Mouse (Mus musculus): ENCODE data around the gene Mrpl52.

The Mrpl52 gene

DNA sequence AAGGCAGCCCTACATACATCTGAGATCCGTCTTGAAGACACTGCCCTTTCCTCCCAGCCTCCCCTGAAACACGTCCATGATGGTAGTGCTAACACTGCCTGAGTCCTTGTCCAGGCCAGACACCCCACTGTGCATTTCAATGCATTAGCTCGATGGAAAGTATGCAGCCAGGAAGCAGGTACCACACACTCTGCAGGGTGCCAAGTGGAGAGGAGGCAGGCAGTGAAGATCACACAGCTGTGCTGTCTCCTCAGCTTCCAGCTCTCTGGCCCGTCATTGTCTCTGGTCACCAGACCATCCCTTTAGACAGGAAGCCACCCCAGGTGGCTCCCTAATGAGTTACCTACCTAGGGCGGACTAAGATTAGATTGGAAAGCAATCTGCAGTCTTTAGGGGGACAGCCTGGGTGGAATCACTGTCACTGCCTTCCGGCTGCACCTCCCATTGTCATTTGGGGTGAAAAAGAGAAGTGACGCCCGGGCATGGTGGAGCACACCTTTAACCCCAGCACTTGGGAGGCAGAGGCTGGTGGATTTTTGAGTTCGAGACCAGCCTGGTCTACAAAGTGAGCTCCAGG, 14.6 kb upstream of the Mrpl52 start:
- no peak for DNase-seq

DNA sequence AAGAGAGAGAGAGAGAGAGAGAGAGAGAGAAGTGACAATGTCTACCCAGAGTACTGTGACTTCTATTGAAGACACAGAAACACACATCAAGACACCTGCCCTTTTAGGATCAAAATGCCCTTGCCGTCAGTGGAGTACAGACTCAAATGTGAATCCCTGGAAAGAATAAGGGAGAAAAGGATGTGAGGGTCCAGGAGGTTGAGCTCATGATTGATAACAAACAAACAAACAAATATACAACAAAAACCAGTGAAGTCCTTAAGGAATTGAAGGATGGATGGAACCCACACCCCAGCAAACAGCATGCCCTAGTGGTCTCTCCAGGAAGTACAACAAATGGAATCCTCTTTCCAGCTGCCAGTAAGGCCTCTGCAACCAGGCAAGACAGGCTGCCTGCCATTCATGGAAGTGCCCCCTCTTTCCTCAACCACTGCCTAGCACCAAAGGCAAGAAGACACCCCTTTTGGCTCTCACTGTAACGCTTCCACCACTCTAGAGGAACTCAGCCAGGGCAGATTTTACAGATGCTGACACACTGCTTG, 14.0 kb upstream of the Mrpl52 start:
- DNase-seq = peak; percentile 67 to 78

DNA sequence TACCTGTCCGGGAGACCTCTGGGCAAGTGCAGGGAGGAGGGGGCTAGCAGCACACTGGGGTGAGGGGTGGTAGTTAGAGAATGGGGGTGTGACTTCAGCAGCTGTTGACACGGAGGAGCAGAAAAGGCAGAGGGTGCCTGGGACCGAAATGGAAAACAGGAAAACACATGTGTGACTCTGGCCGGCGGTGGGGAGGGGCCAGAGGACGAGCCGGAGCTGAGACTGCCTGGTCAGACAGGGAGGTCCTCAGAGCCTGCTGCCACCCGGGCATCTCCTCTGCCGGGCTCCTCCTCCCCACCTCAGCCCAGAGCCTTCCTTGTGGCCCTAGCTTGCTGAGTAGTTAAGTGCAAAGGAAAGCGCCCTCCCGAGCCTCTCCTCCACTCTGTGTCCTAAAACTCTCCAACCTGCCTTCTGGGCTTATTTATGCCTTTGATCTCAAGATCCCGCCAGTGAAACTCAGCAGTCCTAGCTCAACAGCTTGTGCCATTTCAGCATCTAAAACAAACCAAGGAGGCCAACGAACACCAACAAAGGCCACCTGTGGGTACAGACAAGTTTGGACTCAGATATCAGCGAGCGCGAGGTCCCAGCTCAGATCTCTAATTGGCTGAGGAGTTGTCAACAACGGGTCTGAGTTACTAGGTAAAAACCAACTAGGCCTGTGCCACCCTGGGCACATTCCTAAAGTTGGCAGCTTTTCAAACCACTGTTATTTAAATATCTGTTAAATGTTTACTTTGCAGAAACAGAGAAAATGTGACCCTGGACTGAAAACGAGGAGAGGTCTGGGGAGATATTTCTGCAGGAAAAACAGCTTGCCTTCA, 12.6 kb upstream of the Mrpl52 start:
- DNase-seq = peak; percentile 67 to 84

DNA sequence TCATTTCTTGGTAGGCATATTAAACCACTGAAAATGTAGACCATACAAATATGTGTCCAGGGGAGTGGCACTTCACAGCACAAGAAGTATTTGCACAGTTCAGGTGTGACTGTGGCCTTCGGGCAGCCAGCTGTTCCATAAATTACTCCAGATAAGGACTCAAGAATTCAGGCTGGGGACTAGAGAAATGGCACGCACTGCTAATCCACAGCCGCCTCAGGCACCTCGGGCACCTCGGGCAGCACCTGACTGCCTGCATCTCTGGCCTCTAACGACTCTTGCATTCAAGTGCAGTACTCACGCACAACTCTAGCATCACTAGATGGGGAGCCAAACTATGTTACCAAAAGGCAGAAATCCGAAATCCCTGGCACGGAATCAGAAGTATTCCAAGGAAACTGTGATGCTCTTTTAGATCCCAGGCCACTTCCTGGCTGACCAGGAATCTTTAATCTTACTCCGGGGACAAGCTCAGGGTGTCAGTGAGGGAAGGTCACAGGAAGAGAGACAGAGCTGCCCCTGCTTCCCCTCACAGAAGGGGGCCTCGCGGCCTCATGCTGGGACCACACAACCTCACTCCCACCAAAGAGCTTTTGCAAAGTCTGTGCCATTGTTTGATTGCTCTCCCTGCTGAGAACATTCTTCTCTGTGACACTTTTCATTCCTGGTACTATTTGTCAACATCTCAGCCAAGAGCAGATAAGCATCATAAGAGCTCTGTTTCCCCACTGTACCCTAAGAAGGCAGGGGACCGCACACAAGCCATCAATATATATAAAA, 11.3 kb upstream of the Mrpl52 start:
- peak in 1 of 2 experiments; percentile 39 for DNase-seq

DNA sequence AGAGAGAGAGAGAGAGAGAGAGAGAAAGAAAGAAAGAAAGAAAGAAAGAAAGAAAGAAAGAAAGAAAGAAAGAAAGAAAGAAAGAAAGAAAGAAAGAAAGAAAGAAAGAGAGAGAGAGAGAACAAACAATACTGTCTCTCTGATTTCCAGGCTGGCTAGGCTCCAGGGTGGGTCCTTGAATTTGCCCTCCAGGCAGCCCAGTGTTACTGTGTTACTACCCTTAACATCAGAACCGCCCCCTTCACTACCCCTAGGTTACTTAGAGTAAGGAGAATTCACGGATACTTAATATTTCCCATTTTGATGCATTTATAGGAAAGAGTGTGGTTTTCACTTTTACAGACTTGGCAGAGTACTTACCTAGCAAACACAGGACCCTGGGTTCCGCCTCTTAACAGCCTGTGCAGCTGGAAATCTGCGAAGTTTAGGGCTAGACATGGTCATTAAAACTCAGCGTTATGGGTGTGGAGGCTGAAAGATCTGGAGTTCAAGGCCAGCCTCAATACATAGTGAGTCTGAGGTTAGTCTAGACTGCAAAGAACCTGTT, 10.4 kb upstream of the Mrpl52 start:
- no peak for DNase-seq

DNA sequence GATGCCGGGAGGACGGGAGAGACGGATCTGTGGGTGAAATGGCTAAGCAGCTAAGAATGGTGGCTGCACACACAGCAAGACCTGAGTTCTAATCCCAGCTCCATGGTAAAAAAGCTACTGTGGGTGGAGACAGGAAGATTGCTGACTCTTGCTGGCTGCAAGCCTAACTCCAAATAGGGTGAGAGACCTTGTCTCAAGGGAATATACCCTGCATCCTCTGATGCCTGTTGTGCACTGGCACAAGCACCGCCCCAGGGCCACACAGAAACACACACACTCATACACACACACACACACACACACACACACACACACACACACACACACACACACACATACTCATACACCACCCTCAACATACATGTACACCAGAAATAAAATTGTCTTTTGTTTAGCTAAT, 9.9 kb upstream of the Mrpl52 start:
- no peak for DNase-seq

DNA sequence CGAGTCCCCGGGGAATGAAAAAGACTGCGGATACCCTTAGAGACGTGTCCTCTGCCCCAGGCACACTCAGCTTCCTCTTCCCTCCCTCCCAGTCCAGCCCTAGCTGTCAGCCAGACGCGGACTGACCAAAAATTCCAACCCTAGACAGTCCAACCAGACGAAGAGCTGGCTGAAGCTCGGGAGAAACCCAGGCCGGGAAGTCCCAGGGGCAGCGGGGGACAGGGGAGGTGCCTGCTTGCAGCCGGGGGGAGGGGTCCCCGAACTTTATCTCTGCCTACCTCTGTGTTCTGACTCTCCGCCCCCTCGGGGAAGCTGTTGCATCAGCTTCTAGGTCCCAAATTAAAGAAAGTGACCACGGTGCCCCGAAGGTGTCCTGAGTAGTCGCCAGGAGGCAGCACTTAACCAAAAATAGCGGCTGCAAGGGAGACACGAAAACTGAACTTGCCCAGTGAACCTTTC, 9.1 kb upstream of the Mrpl52 start, which contains the start of gene Slc7a7:
TSS of gene Slc7a7 (minus strand) at position 158 of the 459 bp plus-strand sequence.
- peak; percentile 45 to 54 for DNase-seq

DNA sequence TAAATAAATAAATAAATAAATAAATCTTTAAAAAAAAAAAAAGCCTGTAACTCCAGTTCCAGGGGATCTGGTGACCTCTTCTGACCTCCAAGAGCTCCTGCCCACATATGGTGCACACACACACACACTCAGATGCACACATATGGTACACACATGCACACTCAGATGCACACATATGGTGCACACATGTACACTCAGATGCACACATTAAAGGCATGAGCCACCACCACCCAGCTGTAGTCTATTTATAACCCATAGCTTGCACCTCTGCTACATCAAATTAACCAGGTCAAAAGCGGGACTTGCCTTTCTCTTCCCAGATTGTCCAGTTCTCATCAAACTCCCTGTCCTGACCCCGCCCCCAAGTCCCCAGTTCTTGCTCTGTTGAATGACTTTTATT, 5.7 kb upstream of the Mrpl52 start:
- DNase-seq = no peak

DNA sequence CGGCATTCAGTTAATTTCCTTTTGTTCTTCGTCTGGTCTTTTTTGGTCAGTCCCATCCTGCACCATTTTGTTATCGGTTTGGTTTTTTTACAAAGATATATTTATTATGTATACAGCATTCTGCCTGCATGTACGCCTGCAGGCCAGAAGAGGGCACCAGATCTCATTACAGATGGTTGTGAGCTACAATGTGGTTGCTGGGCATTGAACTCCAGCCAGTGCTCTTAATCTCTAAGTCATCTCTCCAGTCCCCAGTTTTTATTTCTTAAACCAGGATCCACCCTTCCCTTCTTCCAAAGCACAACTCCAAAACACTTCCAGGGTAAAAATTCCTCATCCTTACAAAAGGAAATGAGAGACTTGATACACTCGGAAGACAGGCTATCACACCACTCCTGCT, 3.3 kb upstream of the Mrpl52 start:
- DNase-seq = peak in 1 of 2 experiments; percentile 46

DNA sequence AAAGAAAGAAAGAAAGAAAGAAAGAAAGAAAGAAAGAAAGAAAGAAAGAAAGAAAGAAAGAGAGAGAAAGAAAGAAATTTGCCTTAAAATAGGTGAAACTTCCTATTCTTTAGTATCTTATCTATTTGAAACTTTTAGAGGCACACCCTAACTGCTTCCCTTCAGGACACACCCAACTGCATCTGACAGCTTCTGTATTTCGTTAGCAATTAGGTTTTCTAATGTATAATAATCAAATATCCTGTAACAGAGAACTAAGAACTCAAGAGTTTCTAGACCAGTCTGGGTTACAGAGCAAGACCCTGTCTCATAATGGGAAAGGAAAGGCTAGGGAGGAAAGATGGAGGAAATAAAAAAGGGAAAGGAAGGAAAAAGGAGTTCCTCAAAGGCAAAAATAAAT, 2.1 kb upstream of the Mrpl52 start:
- DNase-seq = no peak

DNA sequence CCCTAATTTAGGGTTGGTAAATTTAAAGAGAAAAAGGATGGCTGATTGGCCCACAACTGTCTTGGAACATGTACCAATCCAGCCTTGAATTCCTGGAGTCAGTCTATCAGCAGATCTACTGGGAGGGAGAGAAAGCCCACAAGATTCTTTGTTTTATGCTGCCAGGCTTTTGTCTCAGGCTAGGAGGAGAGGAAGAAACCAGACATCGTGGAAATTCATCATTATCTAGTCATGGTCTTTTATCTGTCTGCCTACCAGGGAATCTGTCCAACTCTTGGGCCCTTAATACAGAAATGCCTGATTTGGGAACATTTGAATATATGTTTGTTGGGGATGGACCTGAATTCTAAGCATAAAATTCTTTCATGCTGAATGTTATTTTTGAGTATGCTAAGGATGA, 1.2 kb upstream of the Mrpl52 start:
- DNase-seq = no peak

DNA sequence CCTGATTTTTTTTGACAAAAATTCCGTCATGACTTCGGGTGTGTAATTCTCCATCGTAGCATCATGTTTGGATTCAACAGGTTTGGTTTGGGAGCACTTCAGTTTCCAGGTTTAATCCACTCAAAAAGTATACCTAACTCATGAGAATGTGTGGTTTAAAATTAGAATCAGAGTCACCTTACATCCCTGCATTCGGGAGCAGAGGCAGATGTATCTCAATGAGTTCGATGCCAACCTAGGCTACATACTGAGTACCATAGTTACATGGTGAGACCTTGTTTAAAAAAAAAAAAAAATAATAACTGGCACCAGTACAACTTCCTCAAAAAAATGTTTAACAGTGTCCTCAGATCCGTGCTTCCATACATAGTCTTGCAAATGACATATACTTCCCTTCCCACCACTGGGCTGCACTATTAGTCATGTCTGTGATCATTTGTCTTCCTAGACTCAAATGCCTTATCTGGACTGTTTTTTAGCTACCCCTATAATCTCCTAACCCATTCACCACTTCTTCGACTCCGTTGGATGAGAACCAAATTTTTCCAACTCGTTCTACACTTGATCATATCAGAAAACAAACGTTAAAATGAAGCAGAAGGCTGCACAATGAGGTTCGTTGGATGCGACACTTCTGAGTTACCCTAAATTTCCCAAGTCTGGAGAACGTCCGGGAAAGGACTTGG, 563 bp upstream of the Mrpl52 start:
- peak in 1 of 2 experiments; percentile 3 for DNase-seq

DNA sequence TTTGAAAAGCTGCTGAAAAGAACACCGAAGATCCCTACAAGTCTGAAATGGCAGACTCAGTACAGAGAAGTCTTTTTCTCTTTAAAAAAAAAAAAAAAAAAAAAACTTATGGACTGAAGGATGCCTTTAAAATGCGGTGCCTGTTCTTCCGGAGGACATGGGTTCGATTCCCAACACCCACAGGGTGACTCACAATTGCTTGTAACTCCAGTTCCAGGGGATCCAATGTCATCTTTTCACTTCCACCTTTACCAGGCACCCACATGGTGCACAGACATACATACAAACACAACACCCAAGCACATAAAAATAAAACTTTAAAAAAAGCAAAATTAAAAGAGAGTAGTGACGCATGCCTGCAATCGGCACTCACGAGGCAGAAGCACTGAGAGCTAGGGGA, 987 bp downstream of the Mrpl52 start:
- DNase-seq = no peak

DNA sequence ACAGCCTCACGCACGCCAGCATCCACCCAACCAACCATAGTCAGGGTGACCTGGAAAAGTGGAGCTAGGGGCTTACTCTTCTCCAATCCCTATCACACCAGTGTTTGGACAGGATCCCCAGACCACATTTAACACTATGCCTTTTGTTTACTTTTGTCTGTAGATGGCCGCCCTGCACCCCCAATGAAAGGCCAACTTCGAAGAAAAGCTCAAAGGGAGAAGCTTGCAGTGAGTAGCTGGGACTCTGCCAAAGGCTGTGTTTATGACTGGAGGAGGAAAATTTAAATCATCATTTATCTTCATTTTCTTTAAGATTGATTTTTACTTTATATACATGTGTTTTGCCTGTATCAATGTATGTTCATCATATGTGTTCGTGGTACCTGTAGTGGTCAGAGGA, 1.7 kb downstream of the Mrpl52 start:
- DNase-seq = no peak

DNA sequence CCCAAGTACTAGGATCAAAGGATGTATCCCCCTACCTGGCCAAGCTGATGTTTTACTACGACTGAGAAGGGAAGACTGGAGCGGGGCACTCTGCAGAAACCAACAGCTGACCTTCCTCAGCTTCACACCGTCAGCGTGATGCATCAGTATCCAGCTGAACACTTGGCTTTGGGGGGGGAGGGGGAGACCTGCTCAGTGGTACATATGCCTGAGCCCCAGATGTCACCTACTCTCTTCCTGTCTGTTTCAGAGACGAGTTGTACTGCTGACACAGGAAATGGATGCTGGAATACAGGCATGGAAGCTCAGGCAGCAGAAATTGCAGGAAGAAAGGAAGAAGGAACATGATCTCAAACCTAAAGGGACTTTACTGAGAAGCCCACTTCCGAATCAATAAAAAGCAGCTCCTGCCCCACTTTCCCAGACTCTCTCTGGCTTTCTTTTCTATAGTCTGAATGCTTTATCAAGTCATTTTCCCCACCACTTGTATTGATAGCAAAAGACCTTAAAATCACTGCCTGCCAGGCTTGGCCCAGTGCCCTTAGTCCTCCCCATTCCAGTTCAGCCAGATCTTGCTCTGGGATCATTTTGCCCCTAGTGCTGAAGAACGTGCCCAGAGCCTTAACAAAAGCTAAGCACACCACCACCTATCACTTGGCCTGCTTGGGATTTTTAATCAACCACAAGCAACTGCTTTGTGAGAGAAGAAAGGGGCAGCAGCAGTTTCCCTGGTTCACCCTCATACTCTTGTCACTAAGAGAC, 2.8 kb downstream of the Mrpl52 start:
- DNase-seq = no peak

DNA sequence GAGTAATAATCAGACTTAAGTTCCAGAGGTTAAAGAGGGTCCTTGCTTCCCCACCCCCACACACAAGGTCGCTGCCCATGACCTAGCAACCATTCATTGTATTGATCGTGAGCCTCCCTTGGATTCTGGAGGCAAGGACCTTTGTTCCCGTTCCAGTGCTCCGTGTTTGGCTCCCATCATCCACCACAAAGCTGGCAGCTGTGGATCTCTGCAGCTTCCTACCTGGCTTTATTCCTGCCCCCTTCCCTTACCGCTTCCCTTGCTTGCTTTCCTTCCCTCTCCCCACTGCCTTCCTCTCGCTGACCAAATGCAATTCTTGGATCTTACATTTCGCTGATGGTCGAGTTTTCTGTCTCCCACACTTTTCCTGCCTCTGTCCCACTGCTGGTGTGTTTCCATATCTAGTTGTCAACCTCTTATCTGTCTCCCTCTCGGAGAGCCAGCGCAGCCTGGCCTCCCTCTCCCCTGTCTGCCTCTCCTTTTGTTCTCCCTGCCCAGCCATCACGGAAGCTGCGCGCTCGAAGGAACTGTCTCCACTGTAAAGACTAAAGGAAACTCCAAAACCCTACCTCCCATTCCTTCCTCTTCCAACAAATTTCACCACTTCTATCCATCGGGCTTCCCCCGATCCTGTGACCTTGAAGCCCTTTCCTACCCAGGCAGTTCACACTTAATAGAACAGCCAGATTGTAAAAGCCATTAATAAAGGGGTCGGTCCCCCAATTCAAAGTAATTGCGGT, 3.9 kb downstream of the Mrpl52 start:
- no peak for DNase-seq

DNA sequence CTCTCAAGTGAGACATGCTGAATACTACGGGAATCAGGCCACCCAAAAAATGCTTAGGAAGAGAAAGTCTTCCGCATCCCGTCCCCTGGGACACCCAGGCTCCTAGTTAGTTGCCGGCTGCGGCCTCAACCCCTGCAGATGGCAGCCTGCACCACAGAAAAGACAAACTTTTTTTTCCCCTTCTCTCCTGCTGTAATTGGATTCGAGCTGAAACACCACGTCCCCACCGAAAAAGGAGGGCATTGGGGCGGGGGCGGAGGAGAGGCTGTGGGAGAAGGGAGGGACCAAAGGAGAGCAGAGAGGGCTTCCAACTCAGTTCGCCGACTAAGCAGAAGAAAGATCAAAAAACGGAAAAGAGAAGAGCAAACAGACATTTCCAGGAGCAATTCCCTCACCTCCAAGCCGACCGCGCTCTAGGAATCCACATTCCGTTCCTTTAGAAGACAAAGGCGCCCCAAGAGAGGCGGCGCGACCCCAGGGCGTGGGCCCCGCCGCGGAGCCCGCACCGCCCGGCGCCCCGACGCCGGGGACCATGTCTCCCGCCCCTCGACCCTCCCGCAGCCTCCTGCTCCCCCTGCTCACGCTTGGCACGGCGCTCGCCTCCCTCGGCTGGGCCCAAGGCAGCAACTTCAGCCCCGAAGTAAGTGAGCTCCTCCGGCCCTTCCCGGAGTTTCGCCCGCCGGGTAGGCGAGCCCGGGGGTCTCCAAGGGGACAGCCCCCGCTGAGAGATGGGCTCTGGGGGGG, 4.8 kb downstream of the Mrpl52 start, which contains the start of gene Mmp14:
TSS of gene Mmp14 (plus strand) at position 279 of the 744 bp plus-strand sequence.
- peak; percentile 59 to 78 for DNase-seq

DNA sequence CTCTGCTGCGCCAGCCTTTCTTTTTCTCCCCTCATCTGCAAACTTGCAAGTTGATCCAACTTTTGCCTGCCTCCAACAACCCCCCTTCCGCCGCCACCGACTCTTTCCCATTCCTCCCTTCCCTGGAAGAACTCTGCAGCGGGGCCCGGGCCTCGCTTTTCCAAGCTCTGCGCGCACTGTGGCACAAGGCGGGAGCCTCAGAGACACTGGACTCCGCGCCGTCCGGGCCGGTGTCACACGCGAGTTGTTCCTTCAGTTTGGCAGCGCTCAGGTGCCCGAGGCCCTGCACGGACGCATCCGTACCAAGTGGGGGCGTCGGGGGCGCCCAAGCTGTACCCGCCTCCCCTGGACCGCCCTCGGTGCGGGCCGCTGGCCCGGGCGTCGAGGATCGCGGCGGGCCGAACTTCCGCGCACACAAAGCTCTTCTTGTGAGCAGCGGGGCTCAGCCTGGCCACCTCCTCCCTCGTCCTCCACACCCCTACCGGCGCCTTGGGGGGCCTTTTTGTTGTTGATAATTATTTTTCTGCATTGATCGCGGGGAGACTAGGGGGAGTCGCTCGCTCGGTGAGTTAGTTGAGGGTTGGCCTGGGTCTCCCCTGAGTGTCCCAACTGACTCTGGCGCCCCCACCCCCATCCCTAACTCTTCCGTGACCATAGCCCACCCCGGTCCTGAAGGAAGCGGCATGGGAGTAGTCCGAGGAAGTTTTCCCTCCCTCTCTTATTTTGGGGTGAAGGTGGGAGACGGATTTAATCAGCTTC, 5.5 kb downstream of the Mrpl52 start:
- peak; percentile 46 to 70 for DNase-seq

All from kidney, postnatal 25 days (tissue).